ENCODE assay signal across 8 mouse cellular contexts in the genomic region with DNA sequence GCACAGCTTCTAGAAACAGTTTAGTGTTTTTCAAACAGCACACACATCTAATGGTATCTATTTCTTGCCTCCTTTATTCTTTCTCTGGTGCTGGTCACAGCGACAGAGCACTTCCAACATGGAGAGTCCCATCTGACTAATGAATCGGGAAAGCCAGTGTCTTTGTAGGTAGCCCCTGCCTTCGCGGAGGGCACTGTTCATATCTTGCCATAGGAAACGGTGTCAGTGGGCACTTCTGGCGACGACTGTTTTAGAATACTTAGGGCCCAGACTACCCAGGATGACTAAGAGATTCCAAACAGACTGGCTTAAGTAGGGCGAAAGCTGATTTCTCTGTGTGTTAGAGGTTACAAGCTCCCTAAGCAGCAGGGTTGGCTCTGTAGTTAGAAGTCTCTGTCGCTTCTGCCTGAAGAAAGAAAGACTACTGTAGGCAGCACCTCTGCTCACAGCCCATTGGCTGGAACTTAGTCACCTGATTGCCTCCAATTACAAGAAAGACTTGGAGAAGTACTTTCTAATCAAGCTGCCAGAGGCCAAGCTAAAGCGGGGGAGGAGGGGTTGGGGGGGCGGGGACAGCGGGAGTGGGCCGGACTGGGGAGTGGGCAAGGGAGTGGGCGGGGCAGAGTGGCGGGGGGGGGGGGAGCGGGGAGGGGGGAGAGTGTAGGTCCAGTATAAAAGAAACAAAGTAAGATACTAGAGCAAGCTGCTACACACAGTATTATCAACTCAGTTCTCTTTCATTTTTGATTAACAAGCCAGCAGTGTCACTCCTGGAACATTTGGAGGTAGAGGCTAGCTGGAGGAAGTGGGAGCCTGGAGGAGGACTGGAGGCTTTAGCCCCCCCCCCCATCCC. TPM values are rescaled to one million over a fixed set of nuclear protein-coding genes. Genes with fewer than 3 reads are reported as not detected.
DNase-seq lines count a peak whose midpoint lies in the region; ATAC-seq and TF ChIP-seq lines count a peak whose summit lies in the region.

No protein-coding gene starts in this region.

- peak overlapping the region; percentile 27 for H3K4me3 ChIP-seq in hindbrain, embryonic 10.5 days
- H3K4me3 ChIP-seq in hindbrain, embryonic 13.5 days, result no peak overlapping the region
- H3K4me3 ChIP-seq in heart, postnatal 0 days (ENCODE audit: low read depth, low read length), result peak overlapping the region; percentile 11
- H3K4me3 ChIP-seq in stomach, embryonic 16.5 days (replicated peaks; ENCODE audit: low read length), result peak overlapping the region; percentile 2

- DNase-seq in hindbrain, embryonic 10.5 days (ENCODE audit: low spot score), result peak; percentile 30
- peak; percentile 46 for DNase-seq in adrenal gland, postnatal 25 days
- DNase-seq in heart, postnatal 0 days (ENCODE audit: low spot score), result peak; percentile 19
- DNase-seq in liver, result peak; percentile 70
- no peak for DNase-seq in cerebellum, adult 9-10 months
- no peak for DNase-seq in spleen, postnatal 4 days (ENCODE audit: low spot score in 2 of 2)

- no peak overlapping the region for H3K4me2 ChIP-seq in hindbrain, embryonic 13.5 days
- H3K4me2 ChIP-seq in heart, postnatal 0 days (ENCODE audit: low read depth, low read length), result peak overlapping the region; percentile 48
- H3K4me2 ChIP-seq in stomach, embryonic 16.5 days (ENCODE audit: low read depth, low read length), result peak overlapping the region; percentile 34

- ATAC-seq in hindbrain, embryonic 13.5 days (ENCODE audit: low FRiP score), result no peak
- peak; percentile 55; the same call in 1 of the 2 replicates for ATAC-seq in heart, postnatal 0 days (ENCODE audit: insufficient read depth, low read depth)
- ATAC-seq in stomach, embryonic 16.5 days (ENCODE audit: insufficient read depth, low FRiP score), result peak; percentile 53; the same call in 1 of the 2 replicates

- H3K9me3 ChIP-seq in hindbrain, embryonic 10.5 days, result 0 out of 2 replicates have a peak, but pooled peaks cover 8% of the 10 kb centered on the region
- peaks cover 5% of the 10 kb centered on the region; the same call in 1 of the 2 replicates for H3K9me3 ChIP-seq in hindbrain, embryonic 13.5 days
- peaks cover 6% of the 10 kb centered on the region; the same call in 1 of the 2 replicates for H3K9me3 ChIP-seq in heart, postnatal 0 days (replicated peaks; ENCODE audit: control insufficient read depth, low read length)
- H3K9me3 ChIP-seq in stomach, embryonic 16.5 days (replicated peaks; ENCODE audit: control insufficient read depth, low read length), result peaks cover 5% of the 10 kb centered on the region; the same call in 1 of the 2 replicates

- no peak for TF ChIP-seq EP300 in heart, postnatal 0 days (IDR thresholded peaks at IDR 0.05; ENCODE audit: low read depth)

- TF ChIP-seq CTCF in heart, postnatal 0 days (IDR thresholded peaks at IDR 0.05; ENCODE audit: low read depth), result no peak

- no peaks in the 10 kb centered on the region for H3K36me3 ChIP-seq in hindbrain, embryonic 10.5 days
- no peaks in the 10 kb centered on the region for H3K36me3 ChIP-seq in hindbrain, embryonic 13.5 days
- no peaks in the 10 kb centered on the region for H3K36me3 ChIP-seq in heart, postnatal 0 days (replicated peaks; ENCODE audit: control insufficient read depth, insufficient read depth, low read length)
- no peaks in the 10 kb centered on the region for H3K36me3 ChIP-seq in stomach, embryonic 16.5 days (ENCODE audit: control insufficient read depth, insufficient read depth, low read length)

- H3K27ac ChIP-seq in hindbrain, embryonic 10.5 days, result peak overlapping the region; percentile 54; the same call in 1 of the 2 replicates
- H3K27ac ChIP-seq in hindbrain, embryonic 13.5 days, result no peak overlapping the region
- no peak overlapping the region for H3K27ac ChIP-seq in heart, postnatal 0 days (ENCODE audit: low read depth)
- no peak overlapping the region for H3K27ac ChIP-seq in stomach, embryonic 16.5 days (ENCODE audit: low read length)

- no peak overlapping the region for H3K9ac ChIP-seq in hindbrain, embryonic 13.5 days
- no peak overlapping the region for H3K9ac ChIP-seq in heart, postnatal 0 days (replicated peaks; ENCODE audit: low read depth, low read length)
- no peak overlapping the region; the same call in 1 of the 2 replicates for H3K9ac ChIP-seq in stomach, embryonic 16.5 days (ENCODE audit: low read length)

- WGBS in hindbrain, embryonic 10.5 days, result 26% methylated on average over 15 of the region's 16 CpGs
- 33% methylated on average over 12 of the region's 16 CpGs for WGBS in hindbrain, embryonic 13.5 days
- 7% methylated on average over 12 of the region's 16 CpGs for WGBS in heart, postnatal 0 days
- 22% methylated on average over 12 of the region's 16 CpGs for WGBS in stomach, embryonic 16.5 days

- peaks cover 17% of the 10 kb centered on the region; the same call in 1 of the 2 replicates for H3K4me1 ChIP-seq in hindbrain, embryonic 10.5 days (replicated peaks)
- H3K4me1 ChIP-seq in hindbrain, embryonic 13.5 days (replicated peaks), result no peaks in the 10 kb centered on the region
- no peaks in the 10 kb centered on the region for H3K4me1 ChIP-seq in heart, postnatal 0 days (ENCODE audit: control insufficient read depth, insufficient read depth)
- H3K4me1 ChIP-seq in stomach, embryonic 16.5 days (ENCODE audit: control insufficient read depth, insufficient read depth, low read length), result no peaks in the 10 kb centered on the region

- no peaks in the 10 kb centered on the region for H3K27me3 ChIP-seq in hindbrain, embryonic 10.5 days (ENCODE audit: insufficient read depth, poor library complexity, severe bottlenecking)
- H3K27me3 ChIP-seq in hindbrain, embryonic 13.5 days, result 0 out of 2 replicates have a peak, but pooled peaks cover 5% of the 10 kb centered on the region
- no peaks in the 10 kb centered on the region for H3K27me3 ChIP-seq in heart, postnatal 0 days (ENCODE audit: control insufficient read depth, insufficient read depth, low read length)
- no peaks in the 10 kb centered on the region for H3K27me3 ChIP-seq in stomach, embryonic 16.5 days (ENCODE audit: control insufficient read depth, insufficient read depth, low read length)

RNA-seq across cellular contexts. Expression of a gene that starts 28.7 kb away (rescaled TPM):
- 81.7 and 109 TPM in 2 replicates for polyA plus RNA-seq in hindbrain, embryonic 10.5 days (2016; fragmentation: Nextera tagmentation; extraction: Ambion mirVana)
- polyA plus RNA-seq in hindbrain, embryonic 13.5 days (2015; fragmentation: Nextera tagmentation; extraction: Ambion mirVana), result 40.3 and 40.7 TPM in 2 replicates
- total RNA-seq in adrenal gland, postnatal 25 days (2021), result 17.7 and 24.6 TPM in 2 replicates
- 8.0 and 19.9 TPM in 2 replicates for total RNA-seq in heart, postnatal 0 days (2014; rRNA removed; ENCODE audit: low replicate concordance)
- polyA plus RNA-seq in heart, postnatal 0 days (2015; fragmentation: Nextera tagmentation; extraction: Ambion mirVana), result 23.6 and 26.0 TPM in 2 replicates
- polyA plus RNA-seq in stomach, embryonic 16.5 days (2015; fragmentation: Nextera tagmentation; extraction: Ambion mirVana), result 54.6 and 58.3 TPM in 2 replicates

Comparison
In these comparisons a context has a peak if more than half of its experiments do, and no peak if none do; other contexts are left out.
1. DNase-seq: peak in hindbrain, embryonic 10.5 days (single experiment), adrenal gland, postnatal 25 days (single experiment), heart, postnatal 0 days (single experiment) and liver (single experiment); none in cerebellum, adult 9-10 months (single experiment) and spleen, postnatal 4 days (0 of 2).